Mouse (Mus musculus) stomach, postnatal 0 days (tissue): ENCODE data around the gene E330034G19Rik. TPM values are rescaled to one million over a fixed set of nuclear protein-coding genes. Genes with fewer than 3 reads are reported as not detected.

Experiments
- ATAC-seq: fragments of 200-750 bp; cut with Nextera tagmentation; 2 replicates; pipeline ENCODE4 v1.8.0; 2017; ENCODE audit not compliant: low FRiP score, low TSS enrichment
- DNase-seq: peaks from one replicate; pipeline ENCODE4 v3.0.0-alpha.2; 2016; ENCODE audit warnings: low spot score
- H3K27ac ChIP-seq: fragments of 300-500 bp; sonication (generic); replicated peaks from 2 replicates; pipeline ENCODE4 v1.5.1; 2014; ENCODE audit warnings: mild to moderate bottlenecking, control low read depth
- H3K27me3 ChIP-seq: fragments of 300-500 bp; sonication (generic); 2 replicates; pipeline ENCODE4 v1.6.1; 2014; ENCODE audit warnings: low read length; ENCODE audit not compliant: control insufficient read depth, insufficient read depth
- H3K36me3 ChIP-seq: fragments of 300-500 bp; sonication (generic); 2 replicates; pipeline ENCODE4 v1.6.1; 2014; ENCODE audit warnings: low read length, mixed read lengths; ENCODE audit not compliant: control insufficient read depth, insufficient read depth
- H3K4me1 ChIP-seq: fragments of 300-500 bp; sonication (generic); replicated peaks from 2 replicates; pipeline ENCODE4 v1.6.1; 2014; ENCODE audit warnings: antibody characterized with exemption; ENCODE audit not compliant: control insufficient read depth, insufficient read depth
- H3K4me2 ChIP-seq: fragments of 300-500 bp; sonication (generic); replicated peaks from 2 replicates; pipeline ENCODE4 v1.6.1; 2014; ENCODE audit warnings: low read depth, mild to moderate bottlenecking, control low read depth, moderate library complexity
- H3K4me3 ChIP-seq: fragments of 300-500 bp; sonication (generic); 2 replicates; pipeline ENCODE4 v1.5.1; 2014; ENCODE audit warnings: low read depth, low read length, control low read depth
- H3K9ac ChIP-seq: fragments of 300-500 bp; sonication (generic); 2 replicates; pipeline ENCODE4 v1.6.1; 2014; ENCODE audit warnings: mild to moderate bottlenecking, low read length, control low read depth, mixed read lengths
- H3K9me3 ChIP-seq: fragments of 300-500 bp; sonication (generic); 2 replicates; pipeline ENCODE4 v1.6.1; 2016; ENCODE audit warnings: low read length; ENCODE audit not compliant: control insufficient read depth
- CTCF ChIP-seq: IDR thresholded peaks from 2 replicates; pipeline ENCODE4 v1.5.1; 2016; ENCODE audit warnings: antibody characterized with exemption, low read depth, mild to moderate bottlenecking, moderate library complexity
- EP300 ChIP-seq: optimal IDR thresholded peaks from 2 replicates; pipeline ENCODE3; 2016; ENCODE audit warnings: antibody characterized with exemption
- WGBS: fragments of 180-500 bp; shearing (Covaris S2); extraction: QIAGEN DNeasy Blood & Tissue Kit; methylation state at CpG from one replicate; pipeline ENCODE4 v1.1.7; 2014; 5-methylcytosine and 5-hydroxymethylcytosine counted together
- polyA plus RNA-seq: library from polyadenylated mRNA; unstranded; fragments of >200 nt; fragmentation: Nextera tagmentation; extraction: Ambion mirVana; gene quantifications from 2 replicates; pipeline ENCODE4 v1.2.1, GENCODE M21; 2015

The E330034G19Rik gene
- polyA plus RNA-seq, 1 experiment from 2014 or later, result not detected

- DNase-seq (peak; percentile 53), ATAC-seq (no peak)
- Histone ChIP-seq H3K9ac (no peak overlapping the region), H3K27me3 (no peaks in the 10 kb centered on the region), H3K4me3 (no peak overlapping the region), H3K4me2 (no peak overlapping the region), H3K36me3 (no peaks in the 10 kb centered on the region), H3K9me3 (no peaks in the 10 kb centered on the region), H3K4me1 (no peaks in the 10 kb centered on the region), H3K27ac (no peak overlapping the region)
- WGBS, result 64% methylated on average over 22 of the region's 22 CpGs
- TF ChIP-seq CTCF (peak; percentile 76), EP300 (no peak)
These were observed 65.4 kb downstream of the E330034G19Rik start for GRCm38 (mm10) chr14:24358295-24358951.

Other genes with a start within 250 kb of the E330034G19Rik start
- gene Dlg5, start 47.3 kb upstream of the E330034G19Rik start, polyA plus RNA-seq, result 3.8 and 5.0 TPM in 2 replicates
- 6.3 and 7.0 TPM in 2 replicates for gene Polr3a, start 193.8 kb downstream of the E330034G19Rik start, polyA plus RNA-seq
- gene Rps24, start 193.9 kb downstream of the E330034G19Rik start, polyA plus RNA-seq, result 1,066 and 1,112 TPM in 2 replicates